Mouse (Mus musculus) testis, postnatal 14 days (tissue): ENCODE results near the gene Atg2a.
"Not testable (repeated sequence)": the region's sequence is repeated elsewhere in the genome, so short reads cannot be mapped to it uniquely, and the experiment has no call there.

Experiments
- DNase-seq: peaks from one replicate; pipeline ENCODE4 v3.0.0; 2021; ENCODE audit warnings: low spot score

Atg2a gene

DNA sequence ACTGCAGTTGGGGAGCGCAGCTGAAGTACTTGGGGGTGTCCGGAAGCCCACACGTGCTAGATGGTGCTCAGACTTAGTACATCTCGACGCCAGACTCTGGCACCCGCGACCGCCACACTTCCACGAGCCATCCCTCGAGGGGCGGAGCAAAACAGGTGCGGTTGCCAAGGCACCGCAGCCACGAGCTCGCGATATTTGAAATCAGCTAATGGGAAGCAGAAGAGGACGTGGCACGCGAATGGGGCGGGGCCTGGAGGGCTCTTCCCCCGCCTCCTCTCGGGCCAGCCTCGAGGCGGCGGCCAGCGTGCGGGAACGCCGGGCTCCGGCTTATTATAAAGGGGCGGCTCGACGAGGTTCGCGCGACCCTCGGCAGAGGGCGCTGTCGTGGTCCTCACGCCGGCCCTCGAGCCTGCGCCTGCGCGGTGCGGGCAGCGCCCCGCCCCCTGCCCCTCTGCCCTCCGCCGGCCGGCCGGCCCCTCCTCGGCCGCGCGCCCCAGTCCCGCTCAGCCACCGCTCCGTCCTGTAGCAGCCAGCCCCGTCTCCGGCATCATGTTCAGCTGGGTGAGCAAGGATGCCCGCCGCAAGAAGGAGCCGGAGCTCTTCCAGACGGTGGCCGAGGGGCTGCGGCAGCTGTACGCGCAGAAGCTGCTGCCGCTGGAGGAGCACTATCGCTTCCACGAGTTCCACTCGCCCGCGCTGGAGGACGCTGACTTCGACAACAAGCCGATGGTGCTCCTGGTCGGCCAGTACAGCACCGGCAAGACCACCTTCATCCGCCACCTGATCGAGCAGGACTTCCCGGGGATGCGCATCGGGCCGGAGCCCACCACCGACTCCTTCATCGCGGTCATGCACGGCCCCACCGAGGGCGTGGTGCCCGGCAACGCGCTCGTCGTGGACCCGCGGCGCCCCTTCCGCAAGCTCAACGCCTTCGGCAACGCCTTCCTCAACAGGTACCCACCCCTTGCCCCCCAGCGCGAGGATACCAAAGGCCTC lies 35.3 kb downstream of the Atg2a start, which contains the start of gene Ehd1:
Gene Ehd1, plus strand, starts transcription at position 300 of the 996 bp plus-strand sequence.
- peak; percentile 98 for DNase-seq

DNA sequence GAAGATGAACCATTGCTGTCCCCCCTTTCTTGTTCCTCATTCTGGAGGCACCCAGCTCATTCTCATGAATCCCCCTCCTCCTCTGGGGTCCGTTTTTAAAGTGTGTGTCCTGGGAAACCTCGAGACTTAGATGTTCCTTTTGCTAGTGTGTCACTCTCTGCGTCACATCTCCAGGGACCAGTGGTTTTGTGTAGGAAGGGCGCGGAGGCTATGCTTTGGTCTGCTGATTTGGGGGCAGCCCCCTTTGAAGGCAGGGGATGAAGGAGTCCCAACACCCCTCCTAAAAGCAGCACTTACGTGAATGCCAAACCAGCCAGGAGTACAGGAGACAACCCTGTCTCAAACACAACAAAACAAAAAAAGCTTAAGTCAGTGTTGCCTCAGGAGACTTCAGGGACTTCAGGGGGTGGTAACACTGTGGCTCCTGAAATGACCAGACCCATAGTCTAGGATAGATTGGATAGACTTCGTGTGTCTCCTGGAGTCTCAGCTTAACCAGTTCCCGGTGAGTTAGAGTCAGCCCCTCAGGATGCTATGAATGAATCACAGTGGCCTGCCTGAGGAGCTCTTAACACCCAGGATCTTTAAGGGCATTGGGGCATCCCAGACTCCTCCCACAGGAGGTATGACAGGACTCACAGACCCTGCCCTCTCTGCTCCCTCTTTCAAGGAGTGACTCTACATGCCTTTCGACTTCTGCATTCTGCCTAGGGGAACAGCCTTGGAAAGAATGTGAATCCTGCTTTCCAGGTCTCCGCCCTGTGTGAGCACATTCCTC lies 36.4 kb downstream of the Atg2a start:
- DNase-seq, result peak; percentile 75

DNA sequence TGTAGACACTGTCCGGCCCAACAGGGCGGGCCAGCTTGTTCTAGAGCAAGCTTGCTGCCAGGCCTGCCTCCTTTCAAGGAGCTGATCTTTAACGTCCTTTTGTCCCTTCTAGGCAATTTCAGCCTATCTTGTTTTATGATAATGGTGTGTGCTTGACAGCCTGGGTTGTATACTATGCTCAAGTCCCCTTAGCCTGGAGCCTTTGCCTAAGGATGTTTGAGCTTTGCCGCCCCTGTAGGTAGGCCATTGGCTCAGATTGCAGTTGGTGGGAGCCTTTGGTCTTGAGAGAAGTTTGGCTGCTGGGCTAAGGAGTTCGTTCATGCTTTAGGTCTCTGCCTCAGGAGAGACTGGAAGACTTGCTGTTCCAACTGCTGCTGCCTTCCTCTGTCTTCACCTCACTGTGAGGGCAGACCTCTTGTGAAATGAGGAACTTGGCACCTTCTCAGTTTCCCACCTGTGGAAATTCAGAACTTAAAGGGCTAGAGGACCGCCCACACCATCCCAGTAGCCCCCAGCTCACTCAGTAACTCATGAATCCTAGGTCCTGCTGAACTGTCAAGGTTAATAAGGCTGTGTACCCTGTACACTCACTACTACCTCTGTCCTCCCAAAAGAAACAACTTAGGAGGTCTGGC lies 37.1 kb downstream of the Atg2a start:
- DNase-seq, result no peak

DNA sequence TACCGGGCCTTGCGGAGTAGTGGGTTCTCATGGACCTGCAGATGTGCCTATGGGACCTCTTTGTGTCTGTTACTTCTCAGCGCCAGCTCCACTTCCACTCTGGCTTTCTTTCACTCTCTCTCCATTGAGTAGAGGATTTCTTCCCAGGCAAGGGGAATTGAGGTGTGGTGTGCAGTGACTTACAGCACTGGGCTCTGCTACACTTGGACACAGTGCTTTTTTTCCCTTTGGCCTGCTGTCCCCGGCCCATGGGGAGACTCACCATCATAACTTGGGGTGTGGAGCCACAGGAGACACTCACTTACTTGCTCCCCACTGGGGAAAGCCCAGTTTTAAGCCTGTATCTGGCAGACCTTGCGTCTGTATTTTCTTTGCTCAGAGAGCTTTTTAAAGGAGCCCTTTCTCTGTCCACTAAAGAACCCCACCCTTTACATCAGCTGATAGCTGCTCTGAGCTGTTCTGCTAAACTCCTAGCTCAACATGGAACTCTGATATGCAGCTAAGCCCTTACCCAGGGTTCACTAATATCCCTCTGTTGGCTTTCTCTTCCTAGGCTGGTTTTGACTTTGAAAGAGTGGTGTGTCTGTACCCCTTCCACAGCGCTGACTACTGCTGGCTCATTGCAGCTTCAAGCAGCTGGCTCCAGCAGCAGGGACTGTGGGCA lies 38.1 kb downstream of the Atg2a start:
- DNase-seq, result no peak

DNA sequence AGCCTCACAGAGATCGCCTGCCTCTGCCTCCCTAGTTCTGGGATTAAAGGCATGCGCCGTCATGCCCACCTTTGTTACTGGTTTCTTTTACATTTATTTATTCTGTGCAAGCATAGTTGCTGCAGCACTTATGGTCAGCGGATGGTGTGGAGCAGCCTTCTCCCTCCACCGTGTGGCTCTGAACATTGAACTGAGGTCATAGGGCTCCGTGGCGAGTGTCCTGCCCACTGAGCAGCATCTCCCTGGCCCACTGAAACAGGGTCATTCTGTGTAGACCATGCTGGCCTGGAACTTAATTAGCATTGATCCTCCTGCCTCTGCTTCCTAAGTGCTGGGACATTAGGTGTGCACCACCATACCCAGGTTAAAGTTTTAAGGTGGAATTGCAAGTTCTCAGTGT lies 39.1 kb downstream of the Atg2a start:
- no peak for DNase-seq

DNA sequence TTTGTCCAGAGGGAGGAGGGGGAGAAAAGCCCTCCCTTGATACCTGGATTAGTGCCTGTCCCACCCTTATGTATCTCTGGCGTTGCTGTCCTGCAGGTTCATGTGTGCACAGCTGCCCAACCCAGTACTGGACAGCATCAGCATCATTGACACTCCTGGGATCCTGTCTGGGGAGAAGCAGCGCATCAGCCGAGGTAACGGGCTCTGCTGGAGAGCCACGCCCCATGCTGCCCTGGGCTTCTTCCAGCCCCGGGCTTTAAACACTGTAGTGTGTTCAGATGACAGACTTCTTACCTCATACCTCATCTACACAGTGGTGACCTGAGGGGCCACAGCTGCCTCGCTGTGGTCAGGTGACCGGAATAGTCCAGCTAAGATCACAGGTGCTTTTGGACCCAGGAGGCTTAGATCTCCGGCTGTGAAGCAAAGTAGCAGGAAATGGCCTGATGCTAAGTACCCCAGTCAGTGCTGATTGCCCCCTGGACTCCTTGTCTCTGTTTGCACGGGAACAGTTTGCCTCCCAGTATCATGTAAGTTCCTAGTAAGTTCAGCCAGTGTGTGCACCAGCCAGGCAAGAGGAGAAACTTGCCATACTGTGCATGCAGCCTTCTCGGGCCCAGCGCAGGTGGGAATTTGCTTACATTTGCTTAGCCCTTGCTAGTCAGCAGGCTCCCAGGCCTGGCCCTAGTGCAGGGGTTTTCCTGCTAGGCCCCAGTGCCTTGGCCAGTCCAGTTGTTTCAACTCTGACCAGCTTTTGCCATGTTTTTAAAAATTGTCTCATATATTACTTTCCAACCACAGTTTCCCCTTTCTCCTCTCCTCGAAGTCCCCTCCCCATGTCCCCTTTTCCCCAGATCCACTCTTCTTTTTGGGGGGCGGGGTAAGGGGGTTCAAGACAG lies 39.9 kb downstream of the Atg2a start:
- no peak for DNase-seq

- DNase-seq, result no peak
Measured at GRCm38 (mm10) chr19:6283001-6283400, 41.5 kb downstream of the Atg2a start.

DNA sequence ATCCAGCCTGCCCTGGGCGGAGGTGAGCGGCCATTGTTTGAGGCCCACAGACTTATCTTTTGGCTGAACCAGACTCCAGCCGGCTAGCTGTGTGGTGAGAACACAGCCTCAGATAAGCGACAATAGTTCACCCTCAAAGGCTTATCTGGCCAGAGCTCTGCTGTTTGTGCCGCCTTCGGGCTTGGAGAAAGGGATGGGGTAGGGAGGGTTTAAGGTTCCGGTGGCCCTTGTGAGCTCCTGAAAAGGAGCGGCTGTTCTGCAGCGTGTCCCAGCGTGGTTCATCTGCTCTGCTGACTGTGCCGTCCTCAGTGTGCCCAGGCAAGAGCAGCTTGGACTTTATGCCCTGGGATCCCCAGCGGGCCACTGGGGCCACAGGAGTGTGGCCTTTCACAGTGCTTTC lies 43.0 kb downstream of the Atg2a start:
- DNase-seq, result no peak

GRCm38 (mm10) chr19:6285226-6285625 lies 43.8 kb downstream of the Atg2a start:
- DNase-seq, result no peak

DNA sequence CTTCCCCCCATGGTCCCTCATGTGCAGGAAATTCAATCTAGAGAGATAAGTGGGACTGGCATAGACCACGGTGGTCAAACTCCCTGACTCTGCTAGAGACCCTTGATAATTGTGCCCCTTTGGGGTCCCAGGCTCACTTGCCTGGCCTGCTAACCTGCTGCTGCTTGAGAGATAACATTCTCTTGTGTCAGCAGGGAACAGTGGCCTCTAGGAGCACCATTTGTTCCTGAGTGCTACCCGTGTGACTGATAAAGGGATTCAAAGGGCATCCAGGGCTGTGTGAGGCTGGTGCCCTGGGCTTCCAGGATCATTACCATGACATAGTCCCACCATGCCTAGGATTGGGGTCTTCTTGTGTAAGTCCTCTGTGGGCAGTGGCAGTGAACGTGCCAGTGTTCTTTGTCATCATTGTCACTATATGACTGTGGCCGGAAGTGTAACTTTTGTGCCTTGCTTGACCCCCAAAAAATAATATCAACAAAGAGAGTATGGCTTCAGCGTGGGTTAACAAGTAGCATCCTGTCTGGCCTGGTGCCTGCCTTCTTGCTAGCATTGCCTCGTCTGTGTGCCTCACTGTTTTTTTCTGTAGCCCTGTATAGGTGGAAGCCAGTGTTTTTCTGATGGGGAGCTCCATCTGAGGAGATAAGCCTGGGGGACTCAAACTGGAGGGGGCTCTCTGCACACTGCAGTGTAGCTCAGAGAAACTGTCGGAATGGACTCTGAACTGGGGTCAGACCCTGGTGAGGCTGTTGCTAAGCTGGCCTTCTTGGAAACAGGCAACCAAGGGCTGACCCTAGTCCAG lies 44.4 kb downstream of the Atg2a start:
- DNase-seq, result no peak

DNA sequence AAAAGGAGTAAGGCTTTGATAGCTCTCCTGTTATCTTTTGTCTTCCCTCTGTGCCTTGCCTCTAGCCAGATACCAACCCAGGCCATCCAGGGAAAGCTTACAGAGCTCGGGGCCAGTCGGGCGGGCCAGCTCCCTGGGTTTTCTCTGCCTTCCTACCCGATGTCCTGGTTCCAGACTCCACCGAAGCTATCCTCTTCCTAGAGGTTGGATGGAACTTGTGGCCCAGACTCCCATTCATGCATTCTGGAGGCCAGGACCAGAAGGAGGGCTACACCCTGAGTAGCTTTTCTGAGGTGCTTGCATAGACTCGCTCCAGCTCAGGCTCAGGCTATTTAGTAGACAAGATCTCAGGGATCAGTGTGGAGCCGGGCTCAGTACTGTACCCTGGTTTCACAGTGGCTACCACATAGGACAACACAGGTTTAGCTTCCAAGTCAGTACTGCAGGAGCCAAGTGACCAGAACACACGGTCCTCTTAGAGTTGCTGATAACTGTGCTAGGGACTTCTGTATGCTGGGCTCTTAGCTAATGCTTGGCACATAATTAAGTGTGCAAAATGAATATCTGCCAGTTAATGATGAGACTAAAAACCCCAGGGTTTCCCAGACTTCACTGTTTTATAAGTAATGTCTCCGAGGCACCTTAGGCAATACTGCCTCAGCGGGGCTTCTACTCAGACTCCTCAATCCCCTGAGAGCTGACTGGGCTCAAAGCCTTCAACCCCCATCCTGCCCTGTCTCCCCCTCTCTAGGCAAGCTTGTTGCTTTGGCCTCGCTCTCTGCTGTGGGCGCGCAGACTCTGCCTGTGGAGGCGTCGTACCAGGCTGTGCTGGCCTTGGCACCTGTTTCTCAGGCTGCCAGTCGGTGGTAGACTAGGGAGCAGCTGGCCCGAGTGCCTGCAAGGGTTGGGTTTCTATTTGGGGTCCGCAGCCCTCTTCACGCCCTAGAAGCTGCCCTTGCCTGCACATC lies 45.2 kb downstream of the Atg2a start:
- DNase-seq, result no peak

- no peak for DNase-seq
Measured at GRCm38 (mm10) chr19:6288236-6288894, 46.9 kb downstream of the Atg2a start.

GRCm38 (mm10) chr19:6289696-6290238 lies 48.3 kb downstream of the Atg2a start:
- no peak for DNase-seq

- not testable (repeated sequence) for DNase-seq
Measured at GRCm38 (mm10) chr19:6290720-6291116, 49.2 kb downstream of the Atg2a start.

DNA sequence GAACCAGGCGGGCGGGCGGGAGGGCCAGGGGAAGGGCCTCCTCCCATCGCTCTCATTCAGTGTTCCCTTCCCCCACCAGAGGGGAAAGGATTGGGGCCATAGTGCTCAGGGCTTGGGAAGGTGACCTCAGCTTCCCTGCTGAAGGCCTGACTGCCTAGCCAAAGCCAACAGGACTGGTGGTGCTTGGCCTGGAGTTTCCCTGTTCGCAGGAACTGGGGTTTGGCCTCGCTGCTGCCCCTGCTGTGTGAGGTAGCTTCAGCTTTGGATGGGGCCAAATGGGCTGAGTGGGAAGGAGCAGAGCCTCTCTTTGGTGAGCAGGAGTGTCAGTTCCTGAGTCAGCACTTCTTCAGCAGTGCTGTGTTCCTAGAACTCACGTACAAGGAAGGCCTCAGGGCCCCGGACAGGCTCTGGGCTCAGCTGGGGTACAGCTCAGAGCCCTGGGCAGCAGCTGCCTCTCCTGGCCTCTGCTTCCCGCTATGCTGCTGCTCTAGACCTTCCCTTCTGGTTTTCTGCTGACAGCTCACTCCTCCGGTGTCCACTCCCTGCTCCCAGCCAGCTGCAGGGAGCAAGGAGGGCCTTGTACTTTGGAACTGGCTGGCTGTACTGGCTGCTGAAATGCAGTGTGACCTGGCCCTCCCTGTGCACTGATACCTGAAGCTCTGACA lies 49.8 kb downstream of the Atg2a start:
- DNase-seq, result no peak

GRCm38 (mm10) chr19:6292262-6292661 lies 50.8 kb downstream of the Atg2a start:
- DNase-seq, result no peak

- DNase-seq, result no peak
Measured at GRCm38 (mm10) chr19:6294301-6294700, 52.8 kb downstream of the Atg2a start.
